Mouse (Mus musculus) cerebellum, adult 9-10 months (tissue): ENCODE data around the gene Sntn.

Experiments used
- DNase-seq: peaks from one replicate; pipeline ENCODE4 v3.0.0; 2022

Gene Sntn

DNA sequence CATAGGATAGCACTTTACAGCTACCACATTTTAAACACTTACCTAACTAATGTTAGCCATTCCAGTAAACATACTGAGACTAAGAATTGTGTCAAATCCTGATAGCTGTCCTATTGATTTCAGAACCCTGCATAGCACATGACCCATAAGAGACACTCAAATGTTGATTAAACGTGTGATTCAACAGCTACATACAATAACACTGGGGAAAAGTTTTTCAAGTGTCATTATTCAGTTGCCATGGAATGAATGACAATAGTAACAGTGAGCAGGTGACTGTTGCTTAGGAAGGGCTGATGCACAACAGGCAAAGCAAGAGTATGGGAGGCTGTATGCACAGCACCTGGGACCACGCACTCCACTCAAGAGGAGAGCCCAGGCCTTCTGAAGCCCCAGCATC lies at the start of gene Sntn:
TSS of gene Sntn (plus strand) at position 301 of the 400 bp plus-strand sequence.
- DNase-seq = no peak

DNA sequence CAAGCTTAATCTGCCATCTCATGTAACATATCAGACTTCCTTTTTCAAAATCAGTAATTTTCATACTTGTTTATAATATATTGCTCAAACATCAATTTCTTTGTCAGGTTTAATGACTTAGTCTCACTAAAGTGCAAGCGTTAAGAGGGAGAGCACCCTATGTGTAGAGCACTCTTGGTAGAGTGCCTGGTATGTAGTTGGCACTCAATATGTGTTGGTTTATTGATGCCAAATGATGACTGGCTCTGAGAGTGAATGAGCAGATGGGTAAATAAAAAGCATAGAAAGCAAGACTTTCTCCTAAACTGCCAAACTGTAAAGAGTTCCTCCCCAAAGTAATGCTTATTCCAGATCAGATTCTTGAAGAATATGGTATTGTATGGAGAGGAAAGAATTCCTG lies 20.8 kb upstream of the Sntn start:
- DNase-seq = no peak

DNA sequence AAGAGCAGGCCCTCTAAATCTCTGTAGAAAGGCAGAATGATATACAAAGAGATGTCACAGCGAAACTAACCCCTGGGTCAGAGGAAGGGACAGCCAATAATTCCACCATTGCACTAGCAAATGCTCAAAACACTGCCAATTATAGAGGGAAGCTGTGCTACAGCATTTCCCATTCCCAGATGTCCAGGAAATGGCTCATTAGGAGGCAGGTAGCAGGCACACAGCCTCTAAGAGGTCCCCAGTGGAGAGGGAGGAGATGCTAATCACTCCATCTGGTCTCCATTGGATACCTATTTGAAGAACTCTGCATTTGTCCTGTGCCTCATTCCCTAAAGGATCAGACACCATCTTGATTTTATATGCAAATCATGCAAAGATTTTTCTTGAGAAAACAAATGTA lies 19.6 kb upstream of the Sntn start:
- no peak for DNase-seq

DNA sequence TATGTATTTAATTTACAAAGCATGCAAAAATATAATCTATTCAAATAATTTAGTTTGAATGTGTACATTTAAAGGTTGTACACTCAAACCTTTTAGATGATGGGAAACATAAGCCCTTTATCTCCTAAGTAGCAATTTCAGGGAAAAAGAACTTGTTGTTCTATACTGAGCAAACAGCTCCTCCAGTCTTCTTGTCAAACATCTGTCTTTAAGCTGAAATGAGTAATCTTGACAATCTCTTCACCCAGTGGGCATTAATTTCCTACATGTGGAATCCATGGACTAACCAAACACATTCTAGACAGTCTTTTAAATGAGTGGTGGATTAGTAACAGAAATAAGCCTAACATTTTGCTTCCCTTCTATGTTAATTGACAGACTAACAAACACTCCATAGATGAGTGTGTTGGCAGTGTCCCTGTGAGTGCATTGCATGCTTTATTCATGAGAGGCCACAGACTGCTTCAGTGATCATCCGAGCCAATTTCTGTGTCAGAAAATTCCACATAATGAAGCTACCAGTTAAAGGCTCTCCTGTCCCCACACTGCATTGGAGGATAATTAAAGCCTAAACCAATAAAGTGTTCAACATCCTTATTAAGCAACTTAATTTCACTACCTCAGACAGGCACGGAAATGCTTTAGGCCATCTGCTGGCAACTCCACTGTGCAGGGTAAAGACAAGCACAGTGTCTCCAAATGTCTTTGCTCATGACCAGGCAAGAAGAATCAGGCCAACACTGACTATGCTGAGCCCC lies 19.0 kb upstream of the Sntn start:
- no peak for DNase-seq

DNA sequence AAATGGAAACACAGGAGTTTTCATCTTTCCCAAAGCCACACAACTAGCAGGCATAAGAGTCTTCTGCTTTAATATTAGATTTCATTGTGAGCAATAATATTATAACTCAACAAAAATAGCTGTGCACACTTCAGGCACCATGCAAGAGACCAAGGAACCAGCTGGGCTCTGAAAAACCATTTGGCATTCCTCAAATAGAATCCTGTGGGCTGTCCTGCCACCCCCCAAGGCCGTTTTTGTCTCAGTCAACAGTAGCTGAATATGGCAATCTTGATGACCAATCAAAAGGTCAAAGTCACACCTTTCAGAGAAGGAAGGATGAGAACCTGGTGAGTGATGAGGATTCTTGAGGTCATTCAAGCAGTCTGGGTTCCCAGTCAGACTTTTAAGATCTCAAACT lies 16.0 kb downstream of the Sntn start:
- DNase-seq = no peak

DNA sequence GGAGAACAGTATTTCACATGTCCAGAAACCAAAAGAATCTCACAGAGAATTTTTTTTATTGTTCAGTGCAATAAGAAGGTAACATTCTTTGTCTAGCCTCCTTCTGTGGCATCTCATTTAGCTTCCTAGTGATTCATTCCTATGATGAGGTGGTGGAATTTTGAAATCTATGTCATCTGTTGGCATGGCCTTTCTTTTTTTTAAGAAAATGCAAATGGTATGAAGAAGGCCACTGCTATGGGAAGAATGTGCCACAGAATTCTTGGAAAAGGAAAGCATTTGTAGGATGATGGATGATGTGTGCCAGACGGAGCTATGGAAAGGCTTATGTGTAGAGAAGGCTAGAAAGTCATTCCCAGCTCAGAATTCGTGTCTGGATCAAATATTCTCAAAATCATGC lies 19.8 kb downstream of the Sntn start:
- DNase-seq = no peak

DNA sequence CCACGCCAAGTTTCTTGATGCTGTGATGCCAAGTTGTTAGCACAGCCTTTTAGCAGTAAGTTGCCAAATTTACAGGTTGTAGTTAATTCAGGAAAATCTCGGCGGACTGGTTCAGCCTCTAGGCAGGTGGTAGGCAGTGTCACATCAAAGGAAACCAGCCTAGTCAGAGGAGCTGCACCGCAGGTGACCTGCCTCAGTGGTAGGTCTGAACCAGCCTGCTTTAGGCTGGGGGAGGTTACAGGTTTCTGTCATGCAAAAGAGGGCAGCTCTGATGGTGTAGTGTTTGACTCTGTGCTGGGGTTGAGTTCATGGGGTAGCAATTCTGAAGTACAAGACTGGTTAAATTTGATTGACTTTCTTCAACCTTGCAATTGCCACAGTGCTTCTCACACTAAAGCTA lies 61.6 kb downstream of the Sntn start:
- DNase-seq = no peak
